9 mouse cellular contexts compared by ENCODE assay signal in genomic region chr4:133011821-133012775, GRCm38 (mm10). TPM values are rescaled to one million over a fixed set of nuclear protein-coding genes. Genes with fewer than 3 reads are reported as not detected.
DNase-seq lines count a peak whose midpoint lies in the region; ATAC-seq lines count a peak whose summit lies in the region.
"Had no signal": no experiment of that assay in that cellular context is flagged by ENCODE, and none has a peak within 500 bp of the region (broad histone marks: within the 10 kb centered on the region; RNA-seq: fewer than 3 reads in every experiment).

No protein-coding gene starts in this region.

- H3K4me1 ChIP-seq in forebrain, embryonic 10.5 days = peaks cover 99% of the 10 kb centered on the region
- peaks cover 66% of the 10 kb centered on the region for H3K4me1 ChIP-seq in limb, embryonic 12.5 days (replicated peaks)
- H3K4me1 ChIP-seq in midbrain, embryonic 16.5 days (ENCODE audit: control insufficient read depth, insufficient read depth, low read length) = peaks cover 47% of the 10 kb centered on the region

- peak; percentile 65 for DNase-seq in kidney, adult 18-20 months
- no peak for DNase-seq in kidney, adult 8-10 months
- DNase-seq in adrenal gland, postnatal 10 days = peak; percentile 79
- DNase-seq in forebrain, embryonic 10.5 days (ENCODE audit: extremely low spot score, low spot score) = peak; percentile 62
- DNase-seq in heart, postnatal 25 days (ENCODE audit: low spot score) = peak; percentile 36
- peak; percentile 68 for DNase-seq in thymus, postnatal 0 days (ENCODE audit: low spot score)

- H3K9me3 ChIP-seq in forebrain, embryonic 10.5 days = no peaks in the 10 kb centered on the region
- no peaks in the 10 kb centered on the region for H3K9me3 ChIP-seq in limb, embryonic 12.5 days
- no peaks in the 10 kb centered on the region for H3K9me3 ChIP-seq in midbrain, embryonic 16.5 days (replicated peaks; ENCODE audit: control insufficient read depth, low read length, poor library complexity, severe bottlenecking)

- peak overlapping the region; percentile 98 for H3K9ac ChIP-seq in limb, embryonic 12.5 days (replicated peaks)
- H3K9ac ChIP-seq in midbrain, embryonic 16.5 days (ENCODE audit: low read depth, low read length) = peak overlapping the region; percentile 100

- WGBS in forebrain, embryonic 10.5 days = under 1% methylated on average over 55 of the region's 84 CpGs
- under 1% methylated on average over 69 of the region's 84 CpGs for WGBS in limb, embryonic 12.5 days
- WGBS in midbrain, embryonic 16.5 days = under 1% methylated on average over 58 of the region's 84 CpGs

- intact Hi-C loops in heart, postnatal 25 days (cut with DNase I) = loop anchor here (1.0 to 5.0 kb wide), 4 partner anchors 44 to 203 kb away; partner anchors contain the start of gene Wasf2

- peak overlapping the region; percentile 95 for H3K4me3 ChIP-seq in forebrain, embryonic 10.5 days
- peak overlapping the region; percentile 96 for H3K4me3 ChIP-seq in limb, embryonic 12.5 days (replicated peaks)
- peak overlapping the region; percentile 98 for H3K4me3 ChIP-seq in midbrain, embryonic 16.5 days (ENCODE audit: low read depth, low read length)

- peak overlapping the region; percentile 97 for H3K27ac ChIP-seq in forebrain, embryonic 10.5 days
- peak overlapping the region; percentile 98 for H3K27ac ChIP-seq in limb, embryonic 12.5 days
- H3K27ac ChIP-seq in midbrain, embryonic 16.5 days (ENCODE audit: low read length) = peak overlapping the region; percentile 97

- no peaks in the 10 kb centered on the region for H3K36me3 ChIP-seq in forebrain, embryonic 10.5 days (replicated peaks)
- peaks cover 11% of the 10 kb centered on the region; the same call in 1 of the 2 replicates for H3K36me3 ChIP-seq in limb, embryonic 12.5 days
- no peaks in the 10 kb centered on the region for H3K36me3 ChIP-seq in midbrain, embryonic 16.5 days (ENCODE audit: control insufficient read depth, insufficient read depth, low read length)

- ATAC-seq in limb, embryonic 12.5 days (ENCODE audit: insufficient number of reproducible peaks, insufficient read depth, low FRiP score, low TSS enrichment, low read depth) = no peak
- peak; percentile 11 for ATAC-seq in midbrain, embryonic 16.5 days

- H3K4me2 ChIP-seq in limb, embryonic 12.5 days = peak overlapping the region; percentile 97
- peak overlapping the region; percentile 98 for H3K4me2 ChIP-seq in midbrain, embryonic 16.5 days (ENCODE audit: low read length)

- H3K27me3 ChIP-seq in forebrain, embryonic 10.5 days (ENCODE audit: poor library complexity, severe bottlenecking) = peaks cover 21% of the 10 kb centered on the region
- H3K27me3 ChIP-seq in limb, embryonic 12.5 days = peaks cover 11% of the 10 kb centered on the region
- H3K27me3 ChIP-seq in midbrain, embryonic 16.5 days (ENCODE audit: control insufficient read depth, insufficient read depth, low read depth, low read length) = peaks cover 4% of the 10 kb centered on the region

RNA-seq across cellular contexts. Expression of gene Ahdc1, which starts 1.0 kb away (rescaled TPM):
- 10 to 100 TPM; 50.8 to 74.3 TPM for total RNA-seq in adrenal gland, postnatal 10 days (2021)
- 5.8 and 7.4 TPM in 2 replicates for polyA plus RNA-seq in forebrain, embryonic 10.5 days (2016; fragmentation: Nextera tagmentation; extraction: Ambion mirVana)
- total RNA-seq in heart, postnatal 25 days (2021) = 10 to 100 TPM; 43.2 to 50.4 TPM
- polyA plus RNA-seq in limb, embryonic 12.5 days (2016; fragmentation: Nextera tagmentation; extraction: Ambion mirVana) = 13.2 and 14.5 TPM in 2 replicates
- 11.2 and 12.5 TPM in 2 replicates for polyA plus RNA-seq in midbrain, embryonic 16.5 days (2015; fragmentation: Nextera tagmentation; extraction: Ambion mirVana)
- polyA plus RNA-seq in thymus, postnatal 0 days (2015; fragmentation: Nextera tagmentation; extraction: Ambion mirVana) = 5.3 and 8.0 TPM in 2 replicates

RNA-seq across cellular contexts. Expression of gene Fgr, which starts 38.2 kb away (rescaled TPM):
- total RNA-seq in adrenal gland, postnatal 10 days (2021) = 1 to 10 TPM; 1.3 to 1.6 TPM
- polyA plus RNA-seq in forebrain, embryonic 10.5 days (2016; fragmentation: Nextera tagmentation; extraction: Ambion mirVana) = 0.06 and 0.11 TPM in 2 replicates
- under 1 TPM; 0.26 to 0.39 TPM for total RNA-seq in heart, postnatal 25 days (2021)
- polyA plus RNA-seq in limb, embryonic 12.5 days (2016; fragmentation: Nextera tagmentation; extraction: Ambion mirVana) = 0.26 and 0.36 TPM in 2 replicates
- 0.05 TPM in 1 of 2 replicates, not detected in the other for polyA plus RNA-seq in midbrain, embryonic 16.5 days (2015; fragmentation: Nextera tagmentation; extraction: Ambion mirVana)
- 6.0 and 7.8 TPM in 2 replicates for polyA plus RNA-seq in thymus, postnatal 0 days (2015; fragmentation: Nextera tagmentation; extraction: Ambion mirVana)
- total RNA-seq: layer of hippocampus, postnatal 14 days had no signal

Comparison
In these comparisons a context has a peak if more than half of its experiments do, and no peak if none do; other contexts are left out.
1. DNase-seq: peak in kidney, adult 18-20 months (single experiment), adrenal gland, postnatal 10 days (single experiment), forebrain, embryonic 10.5 days (single experiment), heart, postnatal 25 days (single experiment) and thymus, postnatal 0 days (single experiment); none in kidney, adult 8-10 months (0 of 2).
2. Peak in every context shown above with its lines, with median percentiles within 50 percentile points of each other: H3K27ac ChIP-seq and H3K4me3 ChIP-seq.